Mouse (Mus musculus) A20 (cell line): Measurements from ENCODE around the gene Tmem59.
A peak's percentile ranks its signal among the peaks of the same experiment; 100 is the strongest.

Experiments
- DNase-seq: peaks from one replicate; pipeline ENCODE4 v3.0.0-alpha.2; 2011; ENCODE audit warnings: low read depth, low spot score

The Tmem59 gene

DNA sequence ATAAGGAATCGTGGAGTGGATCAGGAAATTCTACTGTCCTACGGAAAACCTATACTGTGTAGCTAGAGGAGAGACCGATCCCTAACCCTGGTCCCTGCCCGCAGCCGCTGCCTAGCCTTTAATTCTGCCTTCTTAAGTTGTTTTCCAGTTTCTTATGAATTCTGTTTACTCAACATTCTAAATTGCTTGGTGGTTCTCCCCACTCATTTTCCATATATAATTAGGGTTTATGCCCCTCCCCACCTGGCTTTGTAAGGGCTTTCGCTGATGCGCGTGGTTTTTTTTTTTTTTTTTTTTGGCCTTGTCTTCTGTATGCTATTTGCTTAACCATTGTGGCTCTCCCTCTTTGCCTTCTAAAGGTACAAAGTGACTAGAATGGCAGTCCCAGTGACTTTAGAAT lies 1.4 kb downstream of the Tmem59 start:
- DNase-seq = no peak

DNA sequence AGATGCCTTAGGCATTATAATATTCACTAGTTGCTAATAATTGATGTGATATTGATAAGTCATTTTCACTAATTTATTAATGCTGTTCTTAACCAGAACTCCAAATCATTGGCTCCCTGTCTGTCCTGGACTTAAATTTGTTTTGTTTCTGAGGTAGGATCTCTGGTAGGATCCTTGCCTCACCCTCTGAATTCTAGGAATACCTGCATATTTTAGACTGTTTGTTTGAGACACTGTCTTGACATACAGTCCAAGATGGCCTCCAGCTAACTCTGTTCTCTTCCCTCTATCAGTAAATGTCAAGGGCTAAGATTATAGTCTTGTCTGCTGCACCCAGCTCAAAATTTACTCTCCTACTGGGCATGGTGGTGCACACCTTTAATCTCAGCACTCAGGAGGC lies 2.5 kb downstream of the Tmem59 start:
- no peak for DNase-seq

DNA sequence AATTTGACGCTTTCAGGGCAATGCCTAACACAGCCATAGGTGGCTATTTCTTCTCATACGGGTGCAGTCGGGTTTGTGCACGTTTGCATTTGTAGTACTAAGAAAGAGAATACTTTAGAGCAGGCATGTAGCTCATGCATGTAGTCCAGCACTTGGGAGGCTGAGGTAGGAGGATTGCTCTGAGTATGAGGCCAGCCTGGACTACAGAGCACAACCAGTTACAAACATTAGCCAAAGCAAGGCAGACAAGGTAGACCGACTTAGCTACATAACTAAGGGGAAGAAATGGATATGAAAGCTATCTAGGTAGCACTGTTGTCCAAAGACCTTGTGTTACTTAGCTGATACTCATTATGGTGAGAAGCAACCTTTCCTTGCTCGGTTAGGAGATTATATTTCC lies 3.7 kb downstream of the Tmem59 start:
- DNase-seq = no peak

DNA sequence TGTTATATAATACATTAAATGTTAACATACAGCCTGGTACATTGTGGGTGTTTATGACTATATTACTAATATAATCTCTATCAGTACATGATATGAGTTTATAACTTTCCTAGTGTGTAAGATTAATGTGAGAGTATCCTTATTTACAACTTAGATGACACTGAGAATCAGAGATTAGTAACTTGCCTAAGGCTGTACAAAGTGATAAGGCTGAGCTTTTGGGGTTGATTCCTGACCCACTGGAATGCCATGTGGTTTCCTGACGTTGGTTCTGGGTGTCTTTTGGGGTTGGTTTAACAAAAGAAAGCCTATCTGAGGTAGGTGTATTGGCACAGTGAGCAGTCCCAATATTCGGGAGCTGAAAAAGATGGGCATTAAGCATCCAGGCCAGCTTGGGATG lies 4.6 kb downstream of the Tmem59 start:
- no peak for DNase-seq

DNA sequence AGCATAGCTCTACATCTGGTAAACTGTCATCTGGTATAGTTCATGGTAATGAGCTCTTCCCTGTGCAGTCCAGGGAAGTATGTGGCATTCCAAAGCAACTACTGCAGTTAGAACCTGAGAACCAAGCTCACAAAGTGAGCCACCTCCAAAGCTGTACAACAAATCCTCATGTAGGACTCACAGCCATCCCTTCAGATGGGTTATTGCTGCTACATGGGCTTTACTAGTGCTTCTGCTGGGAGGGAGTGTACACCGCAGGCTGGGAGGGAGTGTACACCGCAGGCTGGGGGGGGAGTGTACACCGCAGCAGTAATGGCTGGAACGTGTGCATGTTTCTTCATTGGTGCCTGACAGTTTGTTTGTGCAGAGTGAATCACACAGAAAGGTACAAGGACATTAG lies 5.0 kb downstream of the Tmem59 start:
- no peak for DNase-seq

DNA sequence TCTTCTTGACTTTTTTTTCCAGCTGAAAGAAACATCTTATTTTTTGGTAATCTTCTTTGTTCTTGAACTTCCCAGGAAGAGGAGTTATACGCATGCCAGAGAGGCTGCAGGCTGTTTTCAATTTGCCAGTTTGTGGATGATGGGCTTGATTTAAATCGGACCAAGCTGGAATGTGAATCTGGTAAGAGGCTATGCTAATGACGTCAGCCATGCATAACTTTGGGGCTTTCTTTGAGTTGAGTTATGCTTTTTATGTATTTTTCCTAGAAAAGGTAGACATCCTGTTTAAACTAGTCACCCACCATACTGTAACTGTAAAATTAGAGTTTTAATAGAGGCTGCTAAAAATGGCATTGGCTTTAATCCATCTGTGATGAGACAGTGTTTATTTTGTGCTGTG lies 7.5 kb downstream of the Tmem59 start:
- no peak for DNase-seq

DNA sequence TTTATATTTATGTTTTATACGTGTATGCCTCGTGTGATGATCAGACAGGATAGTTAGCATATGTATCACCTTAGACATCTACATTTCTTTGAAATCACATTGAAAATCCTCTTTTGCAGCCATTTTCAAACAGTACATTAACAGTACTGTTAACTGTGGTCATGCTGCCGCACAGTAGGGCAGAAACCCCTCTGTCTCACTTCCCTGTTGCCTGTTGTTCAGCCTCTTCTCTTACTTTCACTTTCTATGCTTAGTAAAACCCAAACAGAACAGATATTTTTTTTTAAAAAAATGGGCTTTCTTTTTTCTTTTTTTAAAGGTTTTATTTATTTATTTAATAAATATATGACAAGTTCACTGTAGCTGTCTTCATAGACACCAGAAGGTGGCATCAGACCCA lies 15.6 kb downstream of the Tmem59 start:
- peak; percentile 57 for DNase-seq

DNA sequence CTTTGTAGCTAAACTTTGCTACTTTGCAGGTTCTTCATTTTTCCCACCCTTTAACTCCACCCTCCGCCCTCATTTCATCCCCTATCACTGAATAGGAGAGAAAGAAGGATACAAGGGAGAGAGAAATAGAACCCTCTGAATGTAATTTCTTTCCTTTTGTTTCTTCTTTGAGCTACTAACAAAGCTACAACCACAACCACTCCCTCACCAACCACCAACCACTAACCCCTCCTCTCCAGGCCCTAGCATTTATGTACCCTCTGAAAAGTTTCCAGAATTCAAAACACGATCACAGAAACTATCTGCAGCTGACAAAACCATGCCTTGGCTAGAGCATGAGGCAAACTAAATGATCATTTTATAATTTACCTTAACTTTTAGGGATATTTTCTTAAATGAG lies 18.3 kb downstream of the Tmem59 start:
- DNase-seq = no peak

DNA sequence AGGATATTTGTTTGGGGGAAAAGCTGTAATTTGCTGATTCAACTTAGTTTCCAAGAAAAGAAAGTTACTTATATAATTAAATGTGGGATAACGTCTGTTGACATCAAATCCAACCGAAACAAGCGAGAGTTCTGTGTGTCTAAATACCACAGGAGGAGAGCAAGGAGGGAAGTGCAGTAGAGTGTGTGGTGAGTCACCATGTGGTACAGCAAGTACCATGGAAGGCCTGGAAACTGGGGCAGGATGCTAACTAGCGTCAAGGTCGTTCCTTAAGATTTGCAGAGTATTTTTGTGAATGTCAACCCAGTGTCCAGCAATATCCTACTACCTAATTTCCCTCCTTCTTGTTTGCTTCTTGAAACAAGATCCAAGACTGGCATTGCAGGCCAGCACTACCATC lies 19.9 kb downstream of the Tmem59 start:
- DNase-seq = no peak

DNA sequence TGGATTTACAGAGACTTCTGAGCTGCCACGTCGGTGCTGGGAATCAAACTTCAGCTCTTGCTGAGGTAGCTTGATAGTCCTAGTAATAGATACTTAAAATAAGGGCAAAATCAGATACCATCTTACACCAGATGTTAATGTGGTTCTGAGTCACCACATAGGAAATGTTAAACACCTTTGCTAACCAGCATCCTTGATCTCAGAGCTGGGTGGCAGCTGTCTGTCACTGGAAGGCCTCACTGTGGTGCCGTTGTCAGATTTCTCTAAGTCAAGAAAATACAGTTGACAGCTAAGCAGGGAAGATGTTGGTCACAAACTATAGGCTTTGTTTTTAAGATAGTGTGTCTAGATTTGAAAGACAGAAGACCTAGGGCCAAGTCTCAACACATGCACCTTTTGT lies 23.6 kb downstream of the Tmem59 start:
- no peak for DNase-seq

DNA sequence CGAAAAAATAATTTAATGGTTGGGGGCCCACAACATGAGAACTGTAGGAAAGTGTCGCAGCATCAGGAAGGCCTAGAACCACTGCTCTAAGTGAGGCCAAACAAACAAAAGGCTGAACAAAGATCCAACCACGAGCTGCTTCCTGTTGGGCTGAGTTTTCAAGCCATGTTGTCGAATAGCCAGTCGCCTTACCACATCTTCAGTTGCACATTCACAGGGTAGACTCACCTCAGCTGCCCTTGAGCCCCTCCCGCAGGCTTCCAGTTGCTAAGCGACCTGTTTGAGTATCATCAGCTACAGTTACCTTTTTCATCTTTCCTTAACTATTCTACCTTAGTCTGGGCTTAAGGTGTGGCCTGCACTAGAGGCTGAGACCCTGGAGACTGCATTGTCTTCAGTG lies 24.8 kb downstream of the Tmem59 start:
- no peak for DNase-seq

DNA sequence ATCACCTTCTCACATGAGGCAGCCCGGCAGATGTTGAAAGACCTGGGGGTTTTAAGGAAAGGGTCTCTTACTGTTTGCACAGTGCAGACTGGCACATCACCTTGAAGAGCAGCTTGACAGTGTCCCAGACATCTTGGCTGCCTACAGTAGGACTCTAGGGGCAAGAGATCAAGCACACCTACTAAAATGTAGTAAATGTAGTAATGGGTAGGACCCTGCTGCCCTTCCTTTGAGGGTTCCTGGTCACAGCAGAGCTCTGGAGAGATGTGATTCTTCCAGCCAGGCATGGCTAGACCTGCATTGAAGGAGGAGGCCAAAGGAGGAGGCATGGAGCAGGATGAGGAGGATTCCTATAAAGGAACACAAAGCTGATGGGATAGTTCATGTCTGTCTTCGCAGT lies 28.8 kb downstream of the Tmem59 start:
- DNase-seq = no peak

DNA sequence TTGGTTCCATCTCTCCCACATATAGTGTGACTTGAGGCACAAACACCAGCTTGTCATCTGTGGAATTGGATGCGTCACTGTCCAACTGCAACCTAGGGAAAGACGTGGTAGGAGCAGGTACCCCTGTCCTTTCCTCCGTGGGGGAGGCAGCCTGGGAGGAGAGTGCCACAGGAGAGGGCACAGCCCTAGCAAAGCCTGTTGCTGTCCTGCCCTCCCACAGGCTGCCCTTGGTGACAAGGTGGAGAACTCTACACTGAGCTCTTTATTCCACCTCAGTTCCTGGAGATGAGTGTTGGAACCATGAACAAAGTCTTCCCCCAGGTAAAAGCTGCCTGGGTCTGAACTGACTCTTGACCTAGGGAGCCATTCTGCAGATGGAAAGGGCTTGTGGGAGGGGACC lies 30.7 kb downstream of the Tmem59 start, which contains the start of gene Ldlrad1:
Gene Ldlrad1 (plus strand): TSS at position 301 of the 400 bp plus-strand sequence.
- DNase-seq = no peak

DNA sequence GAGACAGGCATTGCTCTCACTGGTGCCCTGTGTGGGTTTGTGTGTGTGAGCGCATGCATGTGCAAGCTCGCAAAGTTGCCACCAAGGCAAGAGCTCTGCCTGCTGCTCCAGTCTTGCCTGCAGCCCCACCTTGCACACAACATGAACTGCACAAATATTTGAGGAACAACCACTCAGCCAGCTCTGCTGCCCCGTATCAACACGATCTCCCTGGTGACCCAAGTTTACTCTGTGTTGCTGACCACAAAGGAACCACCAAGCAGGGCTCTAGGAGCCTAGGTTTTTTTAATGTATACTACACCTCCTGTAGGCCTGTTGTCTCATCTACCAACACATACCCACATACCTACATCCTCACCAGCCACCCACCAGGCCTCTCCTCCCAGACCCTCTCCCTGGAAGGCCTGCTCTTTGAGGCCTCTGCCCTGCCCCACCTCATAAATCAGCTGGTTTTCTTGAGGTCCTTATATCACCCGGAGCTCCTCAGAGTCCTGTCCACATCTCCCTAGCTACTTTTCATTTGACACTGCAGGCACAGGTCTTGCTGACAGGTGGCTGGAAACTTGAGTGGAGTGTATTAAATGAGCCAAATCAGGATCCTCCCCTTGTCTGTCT lies 32.4 kb downstream of the Tmem59 start:
- DNase-seq = no peak

DNA sequence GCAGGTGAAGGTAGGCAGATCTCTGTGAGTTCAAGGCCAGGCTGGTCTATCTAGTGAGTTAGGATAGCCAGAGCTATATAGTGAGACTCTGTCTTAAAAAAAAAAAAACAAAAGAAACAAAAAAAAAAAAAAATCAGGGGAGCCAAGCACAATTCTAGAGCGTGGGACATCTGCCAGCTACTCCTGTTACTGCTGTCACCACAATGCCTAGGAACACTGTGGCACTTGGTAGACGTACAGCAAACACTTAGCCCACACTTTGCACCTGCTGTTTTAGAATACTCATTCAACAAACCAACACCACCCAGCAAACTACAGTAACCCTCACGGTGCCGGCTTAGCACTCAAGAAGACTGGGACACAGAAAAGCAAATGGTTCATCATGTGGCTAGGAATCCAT lies 33.3 kb downstream of the Tmem59 start:
- DNase-seq = no peak

DNA sequence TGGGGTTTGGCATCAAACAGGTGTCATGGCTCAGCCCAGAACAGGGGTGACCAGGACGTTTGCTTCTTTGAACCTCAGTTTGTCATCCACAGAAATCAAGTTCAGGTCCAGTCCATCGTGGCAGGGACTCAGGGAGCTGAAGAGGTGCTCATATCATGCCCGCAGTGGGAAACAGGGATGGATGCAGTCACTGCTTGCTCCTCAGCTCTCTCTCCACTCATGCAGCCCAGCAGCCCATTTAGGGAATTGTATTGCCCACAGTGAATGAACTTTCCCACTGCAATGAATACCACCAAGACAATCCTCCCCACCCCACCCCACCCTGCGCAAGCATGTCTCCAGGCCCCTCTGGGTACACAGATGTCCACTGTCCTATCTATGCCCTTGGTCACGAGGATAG lies 33.7 kb downstream of the Tmem59 start:
- no peak for DNase-seq

DNA sequence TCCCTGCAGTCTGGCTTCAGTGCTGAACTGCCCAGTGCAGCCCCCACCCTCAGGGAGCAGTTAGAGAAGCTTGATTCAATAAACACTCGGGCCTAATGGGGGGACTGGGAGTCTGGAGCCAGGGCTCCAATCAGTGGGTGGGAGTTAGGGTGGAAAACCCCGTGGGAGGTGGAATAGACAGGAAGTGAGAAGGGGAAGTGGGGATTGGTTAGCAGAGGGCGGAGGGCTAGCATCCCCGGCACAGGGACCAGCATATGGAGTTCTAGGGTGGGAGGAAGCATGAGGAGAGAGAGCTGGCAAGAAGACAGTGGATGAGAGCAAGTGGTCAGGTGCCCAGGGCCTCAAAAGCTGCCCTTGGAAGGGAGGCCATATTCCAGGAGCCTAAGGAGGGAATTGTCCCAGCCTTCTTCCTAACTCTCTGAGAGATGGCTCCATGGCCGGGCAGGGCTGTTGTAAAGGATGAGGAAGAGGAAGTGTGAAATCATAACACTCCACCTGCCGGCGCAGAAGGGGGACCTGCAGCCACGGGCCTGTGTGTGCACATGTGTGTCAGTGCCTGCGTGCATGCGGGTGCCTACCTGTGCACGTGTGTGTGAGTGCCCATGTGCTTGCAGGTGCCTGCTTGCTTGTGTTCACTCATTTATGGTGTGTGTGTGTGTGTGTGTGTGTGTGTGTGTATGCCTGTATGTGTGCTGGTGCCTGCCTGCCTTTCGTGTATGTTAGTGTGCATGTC lies 35.2 kb downstream of the Tmem59 start:
- DNase-seq = peak; percentile 57

DNA sequence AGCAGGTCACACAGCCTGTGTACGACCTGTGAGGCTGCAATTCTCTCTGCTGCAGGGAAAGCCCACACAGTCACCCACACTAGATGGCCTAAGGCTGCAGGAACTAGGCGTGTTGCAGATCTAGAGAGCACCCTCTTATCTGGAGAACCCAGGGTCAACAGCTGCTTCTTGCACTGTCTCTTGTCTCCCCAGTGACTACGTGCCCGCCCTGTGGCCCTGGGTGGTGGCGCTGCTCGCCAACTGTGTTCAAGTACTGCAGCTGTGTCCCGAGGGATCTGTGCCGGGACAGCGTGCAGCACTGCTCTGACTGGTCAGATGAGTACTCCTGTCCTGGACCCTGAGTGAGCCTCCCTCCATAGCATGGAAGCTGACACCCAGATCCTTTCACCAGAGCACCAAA lies 39.4 kb downstream of the Tmem59 start:
- no peak for DNase-seq

DNA sequence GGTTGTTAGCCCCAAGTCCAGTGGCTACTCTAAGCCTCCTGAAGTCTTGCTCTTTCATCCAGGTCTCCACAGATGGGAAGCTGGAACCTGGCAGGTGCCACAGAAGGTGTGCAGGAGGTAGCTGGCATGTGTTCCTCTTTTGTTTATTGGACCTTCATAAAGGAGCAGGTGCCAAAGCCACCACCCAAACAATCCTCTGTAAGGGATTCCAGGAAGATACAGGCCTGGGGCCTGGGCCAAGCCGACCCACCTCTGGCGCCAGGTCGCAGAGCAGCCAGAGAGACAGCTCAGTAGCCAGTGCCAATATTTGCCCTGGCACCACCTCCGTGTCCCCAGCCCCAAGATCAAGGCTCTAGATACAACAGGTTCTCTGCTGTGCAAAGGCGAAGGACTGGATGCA lies 43.3 kb downstream of the Tmem59 start:
- DNase-seq = no peak

DNA sequence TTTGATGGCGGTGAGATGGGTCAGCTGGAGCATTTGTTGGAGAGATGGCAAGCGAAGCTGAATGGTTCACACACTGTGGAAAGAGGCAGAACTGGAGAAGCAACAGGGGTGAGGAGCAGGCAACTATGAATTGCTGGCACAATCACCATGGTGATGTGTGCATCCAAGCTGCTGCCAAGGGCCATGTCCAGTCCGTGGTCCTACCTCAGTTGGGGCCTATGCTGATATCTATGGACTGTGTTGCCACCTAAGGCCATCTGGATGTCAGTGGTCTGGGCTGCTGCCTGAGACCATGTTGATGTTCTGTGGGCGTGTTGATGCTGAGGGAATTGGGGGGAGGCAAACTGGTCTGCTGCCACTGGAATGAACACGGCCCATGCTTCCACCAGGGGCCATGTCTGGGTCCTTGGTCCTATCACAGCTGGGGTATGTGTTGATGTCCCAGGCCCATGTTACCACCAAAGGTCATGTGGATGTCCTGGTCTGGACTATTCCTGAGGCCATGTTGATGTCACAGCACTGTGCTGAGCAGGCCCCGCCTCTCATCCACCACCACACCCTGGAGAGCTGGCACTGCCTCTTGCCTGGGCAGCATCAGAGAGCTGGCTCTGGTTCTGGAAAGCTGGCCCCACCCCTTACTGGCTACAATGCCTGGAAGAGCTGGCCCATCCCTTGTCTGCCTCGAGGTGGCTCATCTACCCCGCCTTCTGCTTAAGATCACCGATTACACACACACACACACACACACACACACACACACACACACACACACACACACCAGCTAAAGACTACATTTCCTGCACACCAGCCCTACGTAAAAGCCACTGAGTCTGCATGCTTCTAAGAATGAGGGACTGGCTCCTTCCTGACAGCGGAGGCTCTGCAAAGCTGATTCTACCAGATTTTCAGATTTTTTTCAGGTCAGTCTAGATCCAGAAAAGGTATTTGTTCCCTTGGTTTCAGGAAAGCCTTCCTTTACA lies 45.3 kb downstream of the Tmem59 start:
- DNase-seq = no peak

DNA sequence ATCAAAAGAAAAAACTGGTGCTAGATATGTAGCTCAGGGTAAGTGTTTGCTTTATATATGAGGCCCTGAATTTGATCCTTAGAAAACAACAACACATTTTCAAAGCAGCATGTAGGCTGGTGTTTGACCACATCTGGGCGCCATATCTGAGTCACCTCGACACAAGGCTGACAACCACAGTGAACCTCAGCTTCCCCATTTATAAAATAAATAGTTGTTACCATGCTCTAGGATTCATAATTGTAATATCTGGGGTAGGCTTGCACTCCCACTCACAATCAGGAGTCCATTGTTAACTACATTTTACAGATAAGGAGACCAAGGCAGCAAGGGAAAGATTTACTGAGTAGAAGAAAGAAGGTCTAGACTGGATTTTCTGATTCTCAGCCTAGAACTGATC lies 48.1 kb downstream of the Tmem59 start:
- peak; percentile 19 for DNase-seq

DNA sequence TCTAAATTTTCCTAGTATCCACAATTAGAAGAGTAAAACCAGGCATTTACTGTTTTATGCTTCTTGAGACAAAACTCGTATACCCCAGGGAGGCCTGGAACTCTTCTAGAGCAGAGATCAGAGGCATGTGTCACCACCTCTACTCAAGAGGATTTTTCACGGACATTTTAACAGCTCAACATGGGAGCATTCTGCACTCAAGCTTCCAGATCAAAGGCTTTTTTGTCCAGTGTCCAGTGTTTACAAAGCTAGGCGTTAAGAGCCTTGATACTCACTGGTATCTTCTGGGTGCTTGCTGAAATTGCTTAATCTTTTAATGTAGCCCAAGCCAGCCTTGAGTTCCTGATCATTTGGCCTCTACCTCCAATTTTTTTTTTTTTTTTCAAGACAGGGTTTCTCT lies 54.0 kb downstream of the Tmem59 start:
- DNase-seq = no peak
